Mouse (Mus musculus): ENCODE measurements at regions not wholly inside any gene's neighbourhood (a gene's known extent, or its start where the extent isn't known, plus 50 kb on each side); places are given as distances from the start of the nearest gene placed in this dataset.

DNA sequence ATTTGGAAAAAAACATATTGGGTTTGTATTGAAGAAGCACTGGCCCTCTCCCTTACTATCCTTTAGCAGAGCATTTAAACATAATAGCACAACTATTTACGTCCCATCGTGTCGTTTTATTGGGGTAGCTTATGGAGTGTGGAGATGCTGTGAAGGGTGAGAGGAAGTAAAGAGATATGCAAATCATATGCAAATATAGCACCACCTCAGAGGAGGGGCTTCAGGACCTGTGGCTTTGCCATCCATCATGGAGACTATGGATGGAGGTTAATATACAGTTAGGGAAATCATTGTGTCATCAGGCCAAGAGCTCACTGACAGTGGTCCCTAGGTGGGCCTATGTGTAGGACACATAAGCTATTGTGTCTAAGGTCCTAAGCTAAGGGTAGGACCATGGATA is 178.2 kb downstream of the Tle3 start:
- H3K4me1 ChIP-seq (ENCODE audit: insufficient read depth, low read depth, low read length), result no peaks in the 10 kb centered on the region
- H3K27me3 ChIP-seq (ENCODE audit: insufficient read depth, low read length), result 0 out of 2 replicates have a peak, but pooled peaks cover 2% of the 10 kb centered on the region
- H3K4me3 ChIP-seq (ENCODE audit: low read depth, low read length), result no peak overlapping the region
- DNase-seq (ENCODE audit: low spot score) (no peak), ATAC-seq (ENCODE audit: extremely low read depth, insufficient number of reproducible peaks, low FRiP score, poor library complexity, severe bottlenecking) (no peak)
- peaks cover 3% of the 10 kb centered on the region for H3K9me3 ChIP-seq (replicated peaks)
- no peak for TF ChIP-seq GATA1 (IDR thresholded peaks at IDR 0.05; ENCODE audit: borderline replicate concordance, low read length)
- TF ChIP-seq GATA2 (IDR thresholded peaks at IDR 0.05; ENCODE audit: borderline replicate concordance, low read depth, low read length), result no peak
- TF ChIP-seq CTCF (IDR thresholded peaks at IDR 0.05; ENCODE audit: low read depth, low read length), result no peak
- no peak for TF ChIP-seq POLR2AphosphoS5 (IDR thresholded peaks at IDR 0.05; ENCODE audit: insufficient replicate concordance, low read depth, low read length)
- no peak for TF ChIP-seq TAL1 (conservative IDR thresholded peaks at IDR 0.05; ENCODE audit: low read depth, low read length)
- H3K36me3 ChIP-seq (replicated peaks), result no peaks in the 10 kb centered on the region

DNA sequence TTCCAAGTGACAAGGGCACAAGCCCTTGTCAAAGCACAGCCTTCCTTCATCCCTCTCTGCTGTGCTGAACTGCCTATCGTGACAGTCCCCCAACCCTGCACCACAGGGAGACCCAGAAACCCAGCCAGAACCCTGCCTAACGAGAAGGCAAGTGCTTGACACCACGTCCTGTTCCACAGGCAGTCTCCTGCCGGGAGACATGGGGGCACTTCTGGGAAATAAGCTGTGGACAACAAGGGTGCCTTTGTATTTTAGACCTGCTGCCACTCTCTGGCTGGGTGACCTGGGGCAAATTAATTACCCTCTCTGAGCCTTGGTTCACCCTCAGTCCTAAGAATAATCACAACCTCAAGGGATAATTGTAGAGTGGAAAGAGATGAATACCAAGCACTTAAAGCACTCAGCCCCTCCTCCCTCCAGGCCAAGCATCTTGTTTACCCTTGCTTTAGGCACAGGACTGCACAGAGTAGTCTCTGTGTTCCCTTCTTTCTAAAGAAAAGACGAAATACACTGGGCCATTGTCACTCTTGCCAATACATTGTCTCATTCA is 177.6 kb downstream of the Tle3 start:
- Histone ChIP-seq H3K9me3 (replicated peaks) (peaks cover 3% of the 10 kb centered on the region), H3K4me1 (ENCODE audit: insufficient read depth, low read depth, low read length) (no peaks in the 10 kb centered on the region), H3K4me3 (ENCODE audit: low read depth, low read length) (no peak overlapping the region), H3K36me3 (replicated peaks) (no peaks in the 10 kb centered on the region), H3K27me3 (ENCODE audit: insufficient read depth, low read length) (0 out of 2 replicates have a peak, but pooled peaks cover 2% of the 10 kb centered on the region)
- no peak for TF ChIP-seq CTCF (IDR thresholded peaks at IDR 0.05; ENCODE audit: low read depth, low read length)
- TF ChIP-seq GATA1 (IDR thresholded peaks at IDR 0.05; ENCODE audit: borderline replicate concordance, low read length), result no peak
- no peak for TF ChIP-seq POLR2AphosphoS5 (IDR thresholded peaks at IDR 0.05; ENCODE audit: insufficient replicate concordance, low read depth, low read length)
- no peak for TF ChIP-seq TAL1 (conservative IDR thresholded peaks at IDR 0.05; ENCODE audit: low read depth, low read length)
- TF ChIP-seq GATA2 (IDR thresholded peaks at IDR 0.05; ENCODE audit: borderline replicate concordance, low read depth, low read length), result no peak
- DNase-seq (ENCODE audit: low spot score), result no peak
- no peak for ATAC-seq (ENCODE audit: extremely low read depth, insufficient number of reproducible peaks, low FRiP score, poor library complexity, severe bottlenecking)

DNA sequence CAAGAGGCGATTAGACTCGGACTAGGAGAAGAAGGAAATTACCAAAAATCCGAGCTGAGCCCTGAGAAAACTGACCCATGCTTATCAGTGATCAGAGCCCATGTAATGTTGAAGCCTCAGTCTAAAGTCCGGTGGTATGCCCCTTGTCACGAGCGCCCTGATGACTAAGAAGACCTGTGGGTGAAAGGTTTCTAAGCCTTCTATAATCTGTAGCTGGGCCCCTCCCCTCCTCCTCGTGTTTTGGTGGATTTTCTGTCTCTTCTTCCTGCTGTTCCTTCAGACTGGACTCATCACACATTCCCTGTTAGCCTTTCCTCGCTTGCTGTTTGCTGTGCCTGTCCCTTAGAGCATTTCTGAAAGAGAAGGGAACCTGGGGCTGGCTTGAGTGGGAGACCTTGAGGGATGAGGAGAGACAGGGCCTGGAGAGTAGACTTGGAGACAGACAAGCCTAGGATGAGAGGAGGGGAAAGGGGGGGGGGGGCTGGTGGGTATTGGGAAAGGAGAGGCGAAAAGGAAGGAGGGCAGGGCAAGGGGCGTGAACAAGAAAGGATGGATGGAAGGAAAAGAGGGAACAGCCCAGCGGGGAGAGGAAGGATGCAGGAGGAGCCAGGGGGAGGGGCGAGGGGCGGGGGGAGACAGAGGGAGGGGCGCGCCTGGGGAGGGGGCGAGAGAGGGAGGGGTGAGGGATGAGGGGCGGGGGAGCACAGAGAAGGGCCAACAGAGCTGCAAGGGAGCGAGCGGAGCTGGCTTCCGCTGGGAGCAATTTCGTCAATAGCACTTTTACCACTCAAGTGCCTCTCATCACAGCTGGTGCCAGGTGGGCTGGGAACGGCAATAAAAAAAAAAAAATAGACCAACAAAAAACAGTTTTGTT is 165.4 kb downstream of the Tle3 start:
- ATAC-seq (ENCODE audit: extremely low read depth, insufficient number of reproducible peaks, low FRiP score, poor library complexity, severe bottlenecking), result no peak
- no peaks in the 10 kb centered on the region for H3K4me1 ChIP-seq (ENCODE audit: insufficient read depth, low read depth, low read length)
- TF ChIP-seq GATA1 (IDR thresholded peaks at IDR 0.05; ENCODE audit: borderline replicate concordance, low read length), result no peak
- TF ChIP-seq GATA2 (IDR thresholded peaks at IDR 0.05; ENCODE audit: borderline replicate concordance, low read depth, low read length), result no peak
- TF ChIP-seq POLR2AphosphoS5 (IDR thresholded peaks at IDR 0.05; ENCODE audit: insufficient replicate concordance, low read depth, low read length), result no peak
- TF ChIP-seq TAL1 (conservative IDR thresholded peaks at IDR 0.05; ENCODE audit: low read depth, low read length), result no peak
- TF ChIP-seq CTCF (IDR thresholded peaks at IDR 0.05; ENCODE audit: low read depth, low read length), result no peak
- peaks cover 13% of the 10 kb centered on the region for H3K9me3 ChIP-seq (replicated peaks)
- no peak overlapping the region for H3K4me3 ChIP-seq (ENCODE audit: low read depth, low read length)
- no peaks in the 10 kb centered on the region for H3K36me3 ChIP-seq (replicated peaks)
- no peak for DNase-seq (ENCODE audit: low spot score)
- H3K27me3 ChIP-seq (ENCODE audit: insufficient read depth, low read length), result no peaks in the 10 kb centered on the region

DNA sequence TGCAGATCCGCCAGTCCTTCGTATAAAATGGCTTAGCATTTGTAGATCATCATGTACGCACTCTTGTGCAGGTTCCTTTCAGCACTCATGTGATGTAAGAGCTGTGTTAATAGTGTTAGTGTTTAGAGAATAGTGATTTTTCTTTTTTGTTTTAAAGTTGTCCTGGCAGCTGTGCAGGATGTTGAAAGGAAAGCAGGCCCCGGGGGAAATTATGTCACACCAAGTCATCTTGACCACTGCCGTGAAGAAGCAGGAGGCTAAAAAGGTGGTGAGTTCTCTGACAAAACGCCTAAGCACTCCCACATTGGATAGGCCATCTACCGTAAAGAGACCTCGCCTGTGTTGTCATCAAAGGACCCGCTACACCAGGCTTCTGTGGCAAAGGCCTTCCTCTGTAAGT is 161.1 kb downstream of the Tle3 start:
- Histone ChIP-seq H3K9me3 (replicated peaks) (no peaks in the 10 kb centered on the region), H3K4me3 (ENCODE audit: low read depth, low read length) (no peak overlapping the region), H3K27me3 (ENCODE audit: insufficient read depth, low read length) (no peaks in the 10 kb centered on the region), H3K4me1 (ENCODE audit: insufficient read depth, low read depth, low read length) (no peaks in the 10 kb centered on the region), H3K36me3 (replicated peaks) (no peaks in the 10 kb centered on the region)
- no peak for ATAC-seq (ENCODE audit: extremely low read depth, insufficient number of reproducible peaks, low FRiP score, poor library complexity, severe bottlenecking)
- TF ChIP-seq POLR2AphosphoS5 (IDR thresholded peaks at IDR 0.05; ENCODE audit: insufficient replicate concordance, low read depth, low read length) (no peak), CTCF (IDR thresholded peaks at IDR 0.05; ENCODE audit: low read depth, low read length) (no peak), GATA2 (IDR thresholded peaks at IDR 0.05; ENCODE audit: borderline replicate concordance, low read depth, low read length) (no peak), TAL1 (conservative IDR thresholded peaks at IDR 0.05; ENCODE audit: low read depth, low read length) (no peak), GATA1 (IDR thresholded peaks at IDR 0.05; ENCODE audit: borderline replicate concordance, low read length) (no peak)
- DNase-seq (ENCODE audit: low spot score), result no peak

DNA sequence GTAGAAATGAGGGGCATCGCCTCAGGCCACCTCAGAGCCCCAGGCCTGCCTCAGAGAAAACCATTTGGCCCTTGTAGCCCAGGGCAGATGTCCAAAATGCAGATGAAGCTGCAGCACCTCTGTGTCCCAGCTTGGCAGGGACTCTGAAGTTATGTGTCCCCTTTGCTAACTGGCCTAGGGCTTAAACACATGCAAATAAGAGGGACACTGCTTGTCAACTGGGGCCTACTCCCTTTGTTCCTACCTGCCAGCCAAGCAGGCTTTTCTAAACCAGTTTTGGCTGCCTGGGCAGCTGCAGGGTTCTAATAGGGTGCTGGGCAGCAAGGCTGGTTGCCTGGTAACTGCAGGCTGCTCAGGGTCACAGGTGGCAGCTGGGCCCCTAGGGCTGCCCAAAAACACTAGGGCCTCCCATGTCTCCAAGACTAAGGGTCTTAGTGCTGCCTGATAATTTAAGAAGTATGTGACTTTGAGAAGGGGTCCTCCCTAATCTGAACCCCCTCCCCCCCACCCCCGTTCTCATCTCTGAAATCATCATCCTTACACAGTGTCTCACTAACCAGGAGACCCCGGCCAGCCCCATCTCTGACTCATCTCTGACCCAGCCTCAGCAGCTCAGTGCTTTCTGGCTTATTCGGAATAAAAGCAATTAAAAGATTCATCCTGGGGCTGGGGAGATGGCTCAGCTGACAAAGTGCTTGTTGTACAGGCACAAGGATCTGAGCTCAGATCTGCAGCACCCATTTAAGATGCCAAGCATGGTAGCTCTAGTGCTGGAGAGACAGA is 158.3 kb downstream of the Tle3 start:
- DNase-seq (ENCODE audit: low spot score) (no peak), ATAC-seq (ENCODE audit: extremely low read depth, insufficient number of reproducible peaks, low FRiP score, poor library complexity, severe bottlenecking) (no peak)
- no peak overlapping the region for H3K4me3 ChIP-seq (ENCODE audit: low read depth, low read length)
- H3K9me3 ChIP-seq (replicated peaks), result no peaks in the 10 kb centered on the region
- no peaks in the 10 kb centered on the region for H3K36me3 ChIP-seq (replicated peaks)
- no peaks in the 10 kb centered on the region for H3K27me3 ChIP-seq (ENCODE audit: insufficient read depth, low read length)
- no peak for TF ChIP-seq GATA1 (IDR thresholded peaks at IDR 0.05; ENCODE audit: borderline replicate concordance, low read length)
- TF ChIP-seq TAL1 (conservative IDR thresholded peaks at IDR 0.05; ENCODE audit: low read depth, low read length), result no peak
- TF ChIP-seq GATA2 (IDR thresholded peaks at IDR 0.05; ENCODE audit: borderline replicate concordance, low read depth, low read length), result no peak
- TF ChIP-seq CTCF (IDR thresholded peaks at IDR 0.05; ENCODE audit: low read depth, low read length), result no peak
- no peak for TF ChIP-seq POLR2AphosphoS5 (IDR thresholded peaks at IDR 0.05; ENCODE audit: insufficient replicate concordance, low read depth, low read length)
- no peaks in the 10 kb centered on the region for H3K4me1 ChIP-seq (ENCODE audit: insufficient read depth, low read depth, low read length)

All from G1E (cell line).